Mouse (Mus musculus) colon, adult 2 months (tissue): ENCODE results near the gene Pomt1. TPM values are rescaled to one million over a fixed set of nuclear protein-coding genes. Genes with fewer than 3 reads are reported as not detected.

ENCODE experiments used
- polyA plus RNA-seq: library from polyadenylated mRNA; depleted of rRNA; stranded (reverse); fragments of >200 nt; gene quantifications from 2 replicates; pipeline ENCODE4 v1.2.3, GENCODE M21; 2012; rRNA removed

Pomt1 gene
- 27.2 and 30.9 TPM in 2 replicates for polyA plus RNA-seq

GRCm38 (mm10) chr2:32235886-32236759 is at the start of gene Pomt1:
Gene Pomt1, plus strand, starts transcription at chr2:32236590.

DNA sequence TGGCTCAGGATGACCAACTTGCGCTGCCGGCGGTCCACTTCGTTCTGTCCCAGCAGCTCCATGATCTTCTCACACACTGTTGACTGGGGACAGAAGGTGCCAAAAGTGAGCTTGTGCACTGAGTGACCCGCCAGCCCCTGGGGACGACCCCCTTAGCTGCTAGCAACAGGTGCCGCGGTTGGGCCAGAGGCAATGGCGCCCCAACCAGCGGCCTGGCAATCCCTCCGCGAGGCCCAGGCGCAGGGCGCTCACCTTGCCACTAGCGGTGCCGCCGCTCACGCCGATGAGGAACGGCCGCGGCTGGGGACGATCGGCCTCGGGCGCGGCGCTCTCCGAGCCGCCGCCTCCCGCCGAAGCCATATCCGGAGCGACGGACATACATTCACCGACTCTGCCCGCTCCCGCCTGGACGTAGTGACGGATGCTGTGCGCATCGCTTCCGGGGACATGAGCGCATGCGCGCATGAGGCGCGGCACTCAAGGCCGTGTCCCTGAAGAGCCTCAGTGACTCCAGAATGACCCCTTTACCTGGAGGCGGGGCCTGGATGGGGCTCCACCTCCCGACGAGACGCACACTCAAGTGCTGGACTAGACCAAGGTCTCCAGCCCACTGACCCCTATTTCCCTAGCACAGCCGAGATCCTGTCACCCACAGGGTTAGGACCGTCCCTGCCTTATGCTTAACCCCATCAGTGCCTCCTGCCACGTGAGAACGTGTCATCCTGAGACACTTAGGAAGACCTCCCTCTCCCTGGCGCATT is 23.4 kb downstream of the Pomt1 start, which contains the start of gene Uck1:
Gene Uck1, minus strand, starts transcription at position 503 of the 761 bp plus-strand sequence.

DNA sequence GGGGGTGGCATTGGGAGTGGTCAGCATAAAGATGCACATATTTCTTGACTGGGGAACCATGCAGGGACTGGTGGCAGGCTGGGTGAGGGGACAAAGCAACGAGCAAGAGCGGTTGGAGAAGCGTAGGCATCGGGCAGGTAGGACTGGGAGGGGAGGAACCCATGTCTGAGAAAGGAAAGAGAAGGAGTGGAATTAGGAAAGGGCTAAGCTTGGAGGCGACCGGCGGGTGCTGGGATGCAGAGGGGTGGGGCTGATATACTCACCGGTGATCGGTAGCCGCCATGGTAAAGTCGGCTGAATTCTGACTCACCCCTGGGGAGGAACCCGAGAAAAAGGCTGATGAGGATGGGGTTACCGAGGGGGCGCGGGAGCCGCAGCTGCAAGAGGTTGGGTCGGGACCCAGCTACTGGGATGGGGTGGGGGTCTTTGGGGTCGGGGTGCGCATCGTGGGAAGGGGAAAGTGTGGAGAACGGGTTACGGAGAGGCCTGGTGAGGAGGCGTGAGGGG is 51.0 kb downstream of the Pomt1 start, which contains the start of gene Golga2:
Gene Golga2, plus strand, starts transcription at position 51 of the 507 bp plus-strand sequence.

GRCm38 (mm10) chr2:32287923-32288367 is 51.6 kb downstream of the Pomt1 start, which contains the start of gene Swi5:
Gene Swi5, minus strand, starts transcription at chr2:32288075.

Other genes with a start within 250 kb of the Pomt1 start
- 1.7 and 3.7 TPM in 2 replicates for gene Fam78a, start 151.7 kb upstream of the Pomt1 start, polyA plus RNA-seq
- gene Plpp7, start 141.1 kb upstream of the Pomt1 start, polyA plus RNA-seq = 5.9 and 6.0 TPM in 2 replicates
- 30.0 and 32.7 TPM in 2 replicates for gene Prrc2b, start 85.5 kb upstream of the Pomt1 start, polyA plus RNA-seq
- 70.3 and 85.2 TPM in 2 replicates for gene Uck1, start 23.6 kb downstream of the Pomt1 start, polyA plus RNA-seq
- 39.0 and 39.4 TPM in 2 replicates for gene Golga2, start 50.8 kb downstream of the Pomt1 start, polyA plus RNA-seq
- gene Swi5, start 51.5 kb downstream of the Pomt1 start, polyA plus RNA-seq = 89.0 and 98.5 TPM in 2 replicates
- gene Ciz1, start 115.7 kb downstream of the Pomt1 start, polyA plus RNA-seq = 203 and 239 TPM in 2 replicates
- gene Dnm1, start 116.7 kb downstream of the Pomt1 start, polyA plus RNA-seq = 73.5 and 82.0 TPM in 2 replicates
- 107 and 180 TPM in 2 replicates for gene 1110008P14Rik, start 145.3 kb downstream of the Pomt1 start, polyA plus RNA-seq
- 6.3 and 6.5 TPM in 2 replicates for gene Lcn2, start 151.7 kb downstream of the Pomt1 start, polyA plus RNA-seq
- 32.1 and 36.7 TPM in 2 replicates for gene Ptges2, start 159.3 kb downstream of the Pomt1 start, polyA plus RNA-seq
- 6.1 and 6.2 TPM in 2 replicates for gene Naif1, start 213.9 kb downstream of the Pomt1 start, polyA plus RNA-seq
- 22.3 and 23.9 TPM in 2 replicates for gene Slc25a25, start 214.9 kb downstream of the Pomt1 start, polyA plus RNA-seq